Mouse (Mus musculus) liver, adult 10 weeks (tissue): ENCODE data around the gene Gm21882. TPM values are rescaled to one million over a fixed set of nuclear protein-coding genes. Genes with fewer than 3 reads are reported as not detected.

Experiments used
- polyA plus RNA-seq: library from polyadenylated mRNA; stranded (reverse); fragments of 350-450 nt; fragmentation: Illumina TruSeq; extraction: RNeasy Lipid Tissue Mini Kit (QIAGEN cat#74804); gene quantifications from one replicate; pipeline ENCODE4 v1.2.3, GENCODE M21; 2014; ENCODE audit warnings: low read depth, low replicate concordance

Gm21882 gene
- polyA plus RNA-seq: not detected

DNA sequence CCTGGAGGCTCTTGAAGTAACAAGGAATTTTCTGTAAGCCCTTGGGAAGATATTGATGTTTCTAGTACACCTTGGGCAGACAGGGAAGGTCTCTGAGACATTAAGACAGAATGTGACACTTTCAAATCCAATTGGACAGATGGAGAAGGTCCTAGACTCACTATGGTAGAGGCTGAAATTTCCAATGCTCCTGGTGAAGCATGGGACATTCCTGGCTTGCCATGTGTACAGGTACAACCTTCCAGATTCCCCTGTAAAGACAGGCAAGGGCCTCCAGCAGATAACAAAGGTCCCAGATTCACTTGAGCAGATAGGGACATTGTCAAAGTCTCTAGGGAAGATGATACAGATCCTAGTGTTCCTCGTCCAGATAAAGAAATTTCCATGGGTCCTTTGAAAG lies at the start of gene Gm21882:
Gene Gm21882, minus strand, starts transcription at position 101 of the 400 bp plus-strand sequence.

Other genes starting within 250 kb of the Gm21882 start
- not detected for gene Gm21865, start 64.6 kb downstream of the Gm21882 start, polyA plus RNA-seq